Mouse (Mus musculus) cerebellum, postnatal 14 days (tissue): ENCODE results near the gene Tmem230.
"Not testable (repeated sequence)": the region's sequence is repeated elsewhere in the genome, so short reads cannot be mapped to it uniquely, and the experiment has no call there.

Source experiments
- DNase-seq, 2 experiments: peaks; one replicate each; pipeline ENCODE4 v3.0.0; 2021; ENCODE audit warnings: mixed read lengths in 2 of 2

The Tmem230 gene

DNA sequence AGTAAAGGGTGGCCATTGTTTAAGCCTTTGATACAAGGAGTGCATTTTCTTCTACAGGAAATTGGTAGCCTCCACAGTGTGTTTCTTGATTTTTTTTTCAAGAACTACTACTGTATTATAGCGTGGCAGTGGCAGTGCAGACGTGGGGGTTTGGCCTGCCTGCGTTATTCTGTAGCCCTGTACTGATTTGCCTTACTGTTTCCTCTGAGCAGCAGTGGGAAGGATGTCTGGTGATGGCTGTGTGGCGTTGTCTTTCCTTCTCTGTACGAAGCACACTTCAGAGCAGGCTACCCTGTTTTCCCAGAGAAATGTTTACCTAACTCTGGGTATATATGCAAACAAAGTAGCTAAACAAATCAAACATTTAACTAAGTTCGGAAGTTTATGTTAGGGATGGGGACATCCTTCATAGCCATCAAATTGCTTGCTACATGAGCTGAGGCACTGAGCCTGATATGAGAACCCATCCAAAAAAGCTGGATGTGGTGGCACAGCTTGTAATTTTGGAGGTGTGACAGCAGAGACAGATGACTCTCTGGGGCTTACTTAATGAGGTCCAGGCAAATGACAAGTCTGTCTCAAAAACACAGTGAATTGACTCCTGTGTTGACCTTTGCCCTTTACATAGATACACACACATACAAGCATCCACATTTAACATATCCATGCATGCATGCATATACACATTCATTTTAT lies 25.2 kb upstream of the Tmem230 start:
- DNase-seq, result no peak

DNA sequence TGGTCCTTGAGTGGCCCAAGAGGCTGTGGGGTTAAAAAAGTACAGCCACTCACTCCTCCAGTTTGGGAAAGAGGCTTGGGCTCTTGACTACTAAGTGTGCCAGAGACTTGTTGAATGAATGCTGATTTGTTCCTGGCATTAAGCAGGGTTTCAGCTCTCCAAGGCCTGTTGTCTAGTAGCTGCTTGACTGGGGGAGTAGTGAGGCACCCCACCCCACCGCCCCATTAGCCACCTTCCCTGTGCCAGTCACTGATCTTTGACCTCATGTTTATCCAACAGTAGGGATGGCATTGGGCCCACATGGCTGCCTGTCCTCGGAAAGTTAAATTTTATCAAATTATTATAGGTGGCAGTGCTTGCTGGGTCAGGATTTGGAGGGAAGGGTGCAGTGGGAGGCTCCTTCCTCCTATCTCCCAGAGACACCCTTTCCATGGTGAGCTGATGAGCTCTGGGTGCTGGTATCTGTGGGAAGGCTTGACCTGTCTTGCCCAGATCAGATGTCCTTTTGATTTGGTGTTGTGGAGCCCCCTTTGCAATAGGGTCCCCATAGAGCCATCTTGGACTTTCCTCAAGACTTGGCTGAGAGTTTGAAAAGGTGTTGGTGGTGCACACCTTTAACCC lies 22.8 kb upstream of the Tmem230 start:
- no peak for DNase-seq

DNA sequence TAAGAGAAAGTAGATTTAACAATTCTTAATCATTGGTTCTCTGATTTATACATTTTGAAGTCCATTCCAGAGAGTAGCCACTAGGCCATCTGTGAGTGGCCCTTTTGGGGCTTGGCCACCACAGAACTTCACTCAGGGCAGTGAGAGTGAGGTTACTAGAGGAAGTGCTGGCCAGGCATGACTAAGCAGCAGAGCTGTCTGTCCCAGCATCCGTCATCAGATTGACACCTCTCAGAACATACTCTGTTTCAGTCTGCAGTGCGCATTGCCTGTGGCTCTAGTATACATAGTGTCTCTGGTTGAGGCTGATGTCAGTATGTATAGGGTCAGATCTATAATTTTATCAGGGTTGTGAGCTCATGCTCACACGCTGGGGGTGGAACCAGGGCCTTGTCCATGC lies 21.6 kb upstream of the Tmem230 start:
- DNase-seq, result no peak

DNA sequence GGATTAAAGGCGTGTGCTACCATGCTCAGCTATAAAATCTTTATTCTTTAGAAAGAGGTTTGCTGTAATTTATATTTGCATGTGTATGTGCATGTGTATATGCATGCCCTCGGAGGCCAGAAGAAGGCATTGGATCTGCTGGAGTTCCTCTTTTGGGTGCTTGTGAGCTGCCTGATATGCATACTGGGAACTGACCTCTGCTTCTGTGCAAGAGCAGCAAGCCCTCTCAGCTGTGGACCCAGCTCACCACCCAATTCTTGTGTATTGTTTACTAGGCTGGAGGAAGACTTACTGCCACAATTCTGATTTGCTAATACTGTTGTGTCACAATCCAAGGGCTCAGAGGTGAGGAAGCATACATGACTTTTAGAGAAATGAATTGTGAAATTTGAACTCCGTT lies 18.5 kb upstream of the Tmem230 start:
- no peak for DNase-seq

DNA sequence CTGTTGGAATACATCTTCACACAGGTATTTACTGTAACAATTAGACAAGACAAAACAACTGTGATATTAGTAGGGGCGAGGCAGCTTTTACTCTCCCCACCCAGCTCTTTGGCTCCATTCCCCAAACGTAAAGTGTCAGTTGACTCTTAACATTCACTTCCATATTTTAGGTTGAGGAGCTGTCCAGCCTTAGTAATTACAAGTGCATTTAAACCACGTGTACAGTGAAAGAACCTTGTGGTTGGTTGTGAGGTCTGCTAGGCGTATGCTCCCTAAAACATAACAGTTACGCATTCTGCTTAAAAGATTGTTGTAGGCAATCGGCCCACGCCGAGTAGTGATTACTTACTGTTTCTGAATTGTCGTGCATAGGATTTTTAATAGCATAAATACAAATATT lies 17.6 kb upstream of the Tmem230 start:
- DNase-seq, result no peak

DNA sequence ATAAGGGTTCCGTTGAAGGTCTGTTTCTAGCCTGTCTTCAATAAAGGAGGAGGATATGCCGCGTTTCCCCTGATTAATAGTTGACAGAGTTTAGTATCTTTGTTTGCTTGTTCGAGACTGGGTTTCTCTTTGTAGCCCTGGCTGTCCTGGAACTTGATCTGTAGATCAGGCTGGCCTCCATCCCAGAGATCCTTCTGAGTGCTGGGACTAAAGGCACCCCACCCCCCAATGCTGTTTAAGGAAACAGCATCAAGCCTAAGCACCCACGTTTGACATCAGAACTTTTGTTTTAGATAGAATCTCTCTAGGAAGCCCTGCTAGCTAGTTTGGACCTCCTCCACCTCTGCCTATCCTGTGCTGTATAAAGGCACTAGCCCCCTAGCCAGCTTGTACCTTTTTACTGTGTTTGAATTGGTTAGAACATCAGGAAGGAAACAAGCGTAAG lies 16.7 kb upstream of the Tmem230 start:
- no peak for DNase-seq

DNA sequence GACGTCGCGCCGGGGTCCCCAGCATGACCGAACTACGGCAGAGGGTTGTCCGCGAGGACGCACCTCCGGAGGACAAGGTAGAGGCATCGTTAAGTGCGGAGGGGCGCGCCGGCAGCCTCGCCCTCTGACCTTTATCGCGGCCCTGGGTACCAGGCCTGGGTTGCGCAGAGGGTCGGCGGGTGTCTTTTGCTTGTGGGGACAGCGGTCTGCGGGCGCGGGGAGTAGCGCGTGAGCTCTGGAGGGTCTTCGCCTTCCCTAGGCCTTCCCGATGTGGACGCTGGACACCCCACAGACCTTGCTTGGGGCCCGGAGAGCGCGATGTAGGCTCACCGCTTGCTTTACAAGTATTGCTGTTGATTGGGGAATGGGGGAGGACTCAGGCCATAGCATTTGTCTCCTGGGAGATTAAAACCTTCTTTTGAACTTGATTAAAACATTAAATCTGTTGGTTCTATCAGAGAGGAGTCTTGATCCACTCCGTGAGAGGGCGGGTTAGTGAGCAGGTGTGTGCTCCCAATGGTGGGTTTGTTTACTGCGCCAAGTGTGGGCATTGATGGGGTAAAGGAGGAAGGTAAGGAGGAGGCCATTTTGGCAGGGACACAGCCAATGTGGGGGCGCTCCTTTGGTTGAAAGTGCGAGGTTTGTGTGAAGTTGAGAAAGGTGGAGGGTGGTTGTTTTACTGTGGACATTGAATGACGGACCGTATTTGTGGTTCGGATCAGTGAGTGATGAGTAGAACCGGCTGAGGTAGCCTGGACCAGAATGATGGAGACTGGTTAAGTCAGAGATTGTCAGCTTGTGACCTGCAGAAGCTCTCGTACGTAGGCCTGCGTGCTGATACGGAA lies 16.0 kb upstream of the Tmem230 start:
- DNase-seq, result peak; percentile 56 to 59

DNA sequence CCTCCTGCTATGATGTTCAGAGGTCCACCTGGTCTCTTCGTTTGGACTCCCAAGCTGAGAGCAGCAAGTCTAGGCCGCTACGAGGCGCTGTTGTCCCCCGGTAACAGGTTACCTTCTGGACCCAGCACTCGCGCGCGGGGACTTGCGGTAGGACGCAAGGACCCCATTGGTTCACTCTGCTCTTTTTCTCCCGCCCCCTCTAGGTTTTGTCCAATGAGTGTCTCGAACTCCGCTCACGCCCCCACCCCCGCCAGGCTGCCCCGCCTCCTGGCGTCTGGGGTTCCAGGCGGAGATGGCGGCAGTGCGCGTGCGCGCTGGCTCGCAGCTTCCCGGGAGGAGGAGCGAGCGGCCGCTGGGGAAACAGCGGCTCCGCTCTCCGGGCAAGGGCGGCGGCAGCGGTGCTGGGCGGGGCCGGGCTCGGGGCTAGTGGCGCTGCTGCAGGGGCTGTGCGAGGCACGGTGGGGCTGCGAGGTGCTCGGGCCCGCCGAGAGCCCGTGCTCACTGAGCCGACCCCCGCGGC lies 15.3 kb upstream of the Tmem230 start, which contains the start of gene Cds2:
Gene Cds2, plus strand, starts transcription at position 270 of the 520 bp plus-strand sequence.
- peak; percentile 99 for DNase-seq

DNA sequence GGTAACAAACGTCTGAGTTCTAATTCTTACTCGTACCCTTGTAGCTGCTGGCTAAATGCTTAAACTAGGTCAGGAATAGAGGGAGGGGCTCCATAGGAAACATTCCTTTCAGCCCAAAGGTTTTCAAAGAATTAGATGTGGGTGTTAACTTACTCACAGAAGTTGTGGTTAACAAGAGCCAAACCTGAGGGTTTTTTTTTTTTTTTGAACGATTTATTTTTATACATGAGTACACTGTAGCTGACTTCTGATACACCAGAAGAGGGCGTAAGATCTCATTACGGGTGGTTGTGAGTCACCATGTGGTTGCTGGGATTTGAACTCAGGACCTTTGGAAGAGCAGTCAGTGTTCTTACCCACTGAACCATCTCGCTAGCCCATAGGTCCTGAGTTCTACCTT lies 14.6 kb upstream of the Tmem230 start:
- DNase-seq, result no peak

DNA sequence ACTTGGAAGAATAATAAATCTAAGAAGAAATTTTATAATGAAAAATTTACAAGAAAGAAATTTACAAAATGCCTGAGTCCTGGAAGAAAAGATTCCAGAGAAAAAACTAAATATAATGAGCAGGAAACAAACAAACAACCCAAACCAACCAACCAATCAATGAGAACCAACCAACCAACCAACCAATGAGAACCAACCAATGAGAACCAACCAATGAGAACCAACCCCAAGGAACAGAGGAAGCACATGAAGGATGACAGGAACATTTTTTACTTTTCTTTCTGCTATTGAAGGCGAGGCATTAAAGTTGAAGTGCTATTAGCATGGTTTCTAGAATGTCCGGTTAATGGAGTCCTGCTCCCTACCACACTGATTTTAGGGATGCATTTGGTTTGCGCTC lies 13.0 kb upstream of the Tmem230 start:
- DNase-seq, result no peak

DNA sequence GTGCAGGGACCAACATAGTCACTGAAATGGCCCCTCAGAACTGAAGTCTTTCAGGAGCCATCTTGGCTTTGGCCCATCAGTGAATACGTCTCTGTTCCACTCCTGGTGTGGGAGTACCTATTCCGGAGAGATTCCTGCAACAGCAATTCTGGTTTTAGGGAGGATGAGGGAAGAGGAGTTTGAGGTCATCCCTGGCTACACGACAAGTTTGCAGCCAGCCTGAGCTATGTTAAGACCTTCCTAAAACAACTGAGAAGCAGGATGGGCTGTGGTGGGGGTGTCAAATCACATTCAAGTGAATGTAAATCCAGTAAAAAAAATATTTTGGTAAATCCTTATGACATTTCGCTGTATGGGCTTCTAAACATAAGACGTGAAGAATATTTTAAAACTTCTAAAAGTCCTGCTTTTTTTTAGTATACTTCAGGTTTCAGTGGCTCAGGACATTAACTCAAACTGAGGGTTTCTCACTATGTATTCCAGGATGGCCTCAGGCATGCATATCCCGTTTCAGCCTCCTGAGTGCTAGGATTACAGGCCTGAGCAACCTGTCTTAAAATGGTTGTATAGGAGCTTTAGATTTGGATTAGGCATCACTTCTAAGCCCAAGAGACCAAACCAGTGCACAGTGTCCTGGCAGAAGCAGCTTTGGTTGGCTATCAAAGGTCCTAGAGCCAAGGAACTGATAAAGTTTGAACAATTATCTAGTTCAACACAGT lies 9.9 kb upstream of the Tmem230 start:
- DNase-seq, result no peak

DNA sequence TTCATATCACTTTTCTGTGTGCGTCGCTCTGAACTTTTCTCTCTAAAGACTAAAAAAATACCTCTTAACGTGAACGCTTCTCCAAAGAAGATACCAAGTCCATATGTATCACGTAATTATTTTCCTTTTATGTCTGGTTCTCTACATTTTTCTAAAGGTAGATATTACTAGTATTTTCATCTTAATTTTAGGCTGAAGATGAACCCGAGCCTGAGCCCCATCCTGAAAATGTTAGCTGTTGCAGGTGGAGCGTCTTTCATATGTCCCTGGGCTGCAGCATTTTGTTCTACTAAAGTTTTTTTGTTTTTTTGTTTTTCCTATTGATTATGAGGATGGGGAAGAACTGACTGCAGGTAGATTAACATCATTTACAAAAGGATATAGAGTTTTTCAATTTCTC lies 6.0 kb upstream of the Tmem230 start:
- no peak for DNase-seq

DNA sequence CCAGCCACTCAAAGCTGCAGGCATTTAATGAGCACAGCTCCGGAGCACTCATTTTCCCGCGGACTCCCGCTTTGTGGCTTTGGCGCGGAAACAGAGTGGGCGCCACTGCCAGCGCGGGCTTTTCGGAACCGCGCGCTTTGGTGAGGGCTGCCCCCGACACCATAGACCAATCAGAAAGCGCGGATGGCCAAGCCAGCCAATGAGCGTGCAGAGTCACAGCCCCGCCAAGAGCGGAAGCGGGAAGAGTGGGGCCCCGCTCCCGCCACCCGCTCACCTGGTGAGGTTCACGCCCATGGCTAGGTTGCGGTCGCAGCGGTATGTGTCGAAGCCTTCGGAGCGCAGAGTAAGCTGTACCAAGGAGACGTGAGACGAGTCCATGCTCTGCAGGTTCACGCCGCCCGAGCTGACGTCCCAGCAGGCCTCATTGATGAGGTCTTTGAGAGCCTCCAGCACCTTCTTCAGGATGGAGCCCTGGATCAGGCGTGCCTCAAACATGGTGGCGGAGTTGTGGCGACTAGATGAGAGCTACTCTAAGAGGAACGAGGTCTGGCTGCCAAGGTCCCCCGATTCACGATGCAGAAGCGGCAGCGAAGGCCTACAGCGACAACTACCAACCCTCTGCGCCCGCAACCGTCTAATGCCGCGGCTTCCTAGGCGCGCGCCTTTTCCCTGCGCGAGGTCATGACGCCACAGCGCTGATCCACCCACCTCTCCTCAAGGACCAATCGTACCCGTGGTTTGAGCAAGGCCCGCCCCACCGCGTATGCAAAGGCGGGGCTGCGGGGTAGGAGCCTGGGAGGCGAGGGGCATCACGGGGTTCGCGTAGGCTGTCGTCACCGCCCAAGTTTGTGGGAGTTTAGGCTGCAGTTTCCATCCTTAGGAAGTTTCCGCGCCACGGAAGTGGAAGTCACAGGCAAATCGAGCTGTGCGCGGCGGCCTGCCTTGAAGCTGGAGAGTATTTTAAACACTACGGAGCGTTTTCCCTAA lies 5.2 kb upstream of the Tmem230 start, which contains the start of gene Pcna:
Gene Pcna, minus strand, starts transcription at position 773 of the 987 bp plus-strand sequence.
- peak; percentile 95 for DNase-seq

DNA sequence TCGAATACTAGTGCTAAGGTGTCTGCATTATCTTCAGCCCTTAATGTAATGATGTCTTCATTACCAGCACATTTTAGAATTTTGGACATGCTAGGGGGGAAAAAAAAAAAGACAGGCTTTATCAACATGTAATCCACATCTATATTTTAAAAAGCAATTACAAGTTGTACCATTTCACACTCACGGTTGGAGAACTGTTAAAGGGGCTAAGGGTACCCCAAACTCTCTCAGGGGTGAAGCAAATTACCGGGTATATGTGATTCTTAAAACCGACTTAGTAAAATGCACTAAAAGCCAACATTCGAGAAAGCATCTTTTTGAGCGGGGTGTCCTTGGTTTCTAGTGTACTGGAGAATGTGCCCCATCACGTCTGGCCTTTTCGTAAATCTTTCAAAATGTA lies 4.3 kb upstream of the Tmem230 start:
- no peak for DNase-seq

DNA sequence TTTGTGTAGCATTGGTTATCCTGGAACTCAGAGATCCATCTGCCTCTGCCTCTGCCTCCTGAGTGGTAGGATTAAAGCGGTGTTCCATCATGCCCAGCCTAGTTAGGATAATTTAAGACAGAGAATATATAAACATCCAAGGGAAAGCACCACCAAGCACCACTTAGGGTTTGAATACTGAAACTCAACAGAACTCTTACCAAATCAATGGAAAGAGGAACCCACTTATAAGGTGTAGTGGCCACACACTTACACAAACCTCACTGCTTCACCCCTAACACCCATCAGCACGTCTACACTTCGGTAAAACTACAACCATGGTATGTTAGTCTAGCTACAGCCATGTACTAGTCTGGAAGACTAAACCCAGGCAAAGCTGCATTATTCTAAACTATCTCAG lies 4.2 kb downstream of the Tmem230 start:
- no peak for DNase-seq

DNA sequence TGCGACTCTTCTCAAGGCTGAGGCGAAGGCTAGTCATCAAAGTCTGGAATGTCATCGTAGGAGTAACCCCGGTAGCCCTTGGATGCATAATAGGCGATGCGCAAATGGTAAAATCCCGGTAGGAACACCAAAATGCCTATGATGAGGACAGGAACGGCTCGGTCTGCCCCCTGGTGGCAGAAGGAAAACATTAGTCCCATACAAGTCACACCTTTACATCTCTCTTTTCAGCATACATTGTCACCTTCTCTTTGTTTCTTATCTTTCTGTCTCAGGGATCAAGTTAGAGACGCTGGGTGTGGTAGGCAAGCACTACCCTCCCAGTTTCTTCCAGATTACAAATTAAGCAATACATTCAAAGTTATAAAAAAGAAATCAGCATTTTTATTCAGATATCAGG lies 7.2 kb downstream of the Tmem230 start:
- peak; percentile 84 to 89 for DNase-seq

DNA sequence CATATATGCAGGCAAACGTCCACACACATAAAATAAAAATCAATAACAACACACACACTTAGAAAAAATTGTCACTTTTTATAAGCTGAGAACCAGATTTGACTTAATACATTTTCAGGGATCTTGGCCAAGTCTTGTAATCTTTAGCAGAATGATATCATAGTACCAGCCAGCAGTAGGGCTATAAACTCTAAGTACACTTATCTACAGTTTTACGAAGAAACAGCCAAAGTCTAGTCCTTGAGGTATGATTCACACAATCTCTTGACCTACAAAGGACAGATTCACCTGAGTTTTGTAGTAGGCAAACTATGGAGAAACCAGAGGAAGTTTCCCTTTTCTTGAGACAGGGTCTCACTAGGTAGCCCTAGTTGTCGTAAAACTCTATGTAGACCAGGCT lies 8.2 kb downstream of the Tmem230 start:
- DNase-seq, result not testable (repeated sequence)

DNA sequence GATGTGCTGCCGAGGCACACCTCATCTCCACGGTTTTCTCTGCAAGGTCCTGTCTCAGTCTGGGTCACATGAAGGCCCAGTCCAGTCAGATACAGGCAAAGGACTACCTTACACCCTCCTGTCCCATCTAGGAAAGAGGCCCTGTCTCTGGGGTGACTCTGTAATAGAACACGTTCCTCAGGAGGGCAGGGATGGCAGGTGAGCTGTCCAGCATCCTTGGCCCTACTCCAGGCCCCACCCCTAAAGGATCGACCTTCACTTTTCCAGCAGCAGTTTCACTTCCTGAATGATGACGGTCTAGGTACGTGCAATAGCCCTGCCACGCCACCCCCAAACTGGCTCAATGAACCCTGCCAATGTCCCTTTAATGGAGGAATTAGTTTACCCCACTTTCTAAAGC lies 11.6 kb downstream of the Tmem230 start:
- no peak for DNase-seq

DNA sequence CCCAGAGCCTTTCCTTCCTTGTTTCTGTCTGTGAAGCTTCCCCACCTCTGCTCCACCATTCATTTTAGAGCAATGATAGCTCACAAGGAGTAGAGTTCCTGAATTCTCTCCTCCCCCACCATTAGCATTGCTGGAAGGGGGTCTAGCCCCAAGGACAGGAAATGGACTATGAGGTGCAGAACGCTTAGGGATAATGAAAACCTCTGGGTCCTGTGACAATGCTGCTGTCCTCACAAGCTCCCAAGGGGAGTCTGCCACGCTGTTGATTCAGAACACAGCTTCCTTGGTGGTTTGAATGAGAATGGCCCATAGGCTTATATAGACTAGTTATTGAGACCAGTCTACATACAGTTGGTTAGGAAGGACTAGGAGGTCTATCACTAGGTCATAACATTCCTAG lies 12.3 kb downstream of the Tmem230 start:
- DNase-seq, result no peak

DNA sequence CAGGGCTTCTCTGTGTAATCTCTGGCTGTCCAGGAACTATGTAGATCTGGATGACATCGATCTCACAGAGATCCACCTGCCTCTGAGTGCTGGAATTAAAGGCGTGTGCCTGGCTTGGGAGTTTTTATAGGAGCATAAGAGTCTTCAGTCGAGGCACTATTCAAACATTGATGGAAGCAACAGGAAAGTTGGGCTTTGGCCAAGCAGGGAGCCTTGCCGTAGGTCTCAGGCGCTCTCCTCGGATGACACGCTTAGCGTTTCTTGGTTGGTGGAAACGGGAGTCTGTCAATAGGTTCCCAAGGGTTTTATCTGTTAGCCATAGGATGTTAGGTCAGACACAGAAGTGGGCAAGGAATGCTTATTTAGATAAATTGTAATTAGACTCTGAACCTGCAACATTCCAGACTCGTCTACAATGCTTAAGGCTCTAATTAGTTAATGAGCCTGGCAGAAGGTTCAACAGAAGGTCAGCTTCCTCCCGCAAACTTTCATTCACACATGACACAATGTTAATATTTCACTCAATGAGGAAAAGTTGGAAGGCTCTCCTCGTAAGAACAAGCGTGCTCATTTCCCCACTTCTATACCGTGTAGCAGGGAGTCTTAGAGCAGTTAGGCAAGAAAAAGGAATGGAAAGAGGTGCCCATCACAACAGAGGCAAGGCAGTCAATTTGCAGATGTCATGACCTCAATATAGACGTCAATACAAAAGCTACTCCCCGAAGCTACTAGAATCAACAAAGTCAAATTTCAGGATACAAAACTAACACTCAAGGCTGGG lies 13.4 kb downstream of the Tmem230 start:
- no peak for DNase-seq
